Mouse (Mus musculus): ENCODE data around the gene Sf3b1. TPM values are rescaled to one million over a fixed set of nuclear protein-coding genes. Genes with fewer than 3 reads are reported as not detected.
"Not testable (repeated sequence)": the region's sequence is repeated elsewhere in the genome, so short reads cannot be mapped to it uniquely, and the experiment has no call there.

Sf3b1 gene
- polyA plus RNA-seq, 1 experiment from 2014 or later: 395 TPM

DNA sequence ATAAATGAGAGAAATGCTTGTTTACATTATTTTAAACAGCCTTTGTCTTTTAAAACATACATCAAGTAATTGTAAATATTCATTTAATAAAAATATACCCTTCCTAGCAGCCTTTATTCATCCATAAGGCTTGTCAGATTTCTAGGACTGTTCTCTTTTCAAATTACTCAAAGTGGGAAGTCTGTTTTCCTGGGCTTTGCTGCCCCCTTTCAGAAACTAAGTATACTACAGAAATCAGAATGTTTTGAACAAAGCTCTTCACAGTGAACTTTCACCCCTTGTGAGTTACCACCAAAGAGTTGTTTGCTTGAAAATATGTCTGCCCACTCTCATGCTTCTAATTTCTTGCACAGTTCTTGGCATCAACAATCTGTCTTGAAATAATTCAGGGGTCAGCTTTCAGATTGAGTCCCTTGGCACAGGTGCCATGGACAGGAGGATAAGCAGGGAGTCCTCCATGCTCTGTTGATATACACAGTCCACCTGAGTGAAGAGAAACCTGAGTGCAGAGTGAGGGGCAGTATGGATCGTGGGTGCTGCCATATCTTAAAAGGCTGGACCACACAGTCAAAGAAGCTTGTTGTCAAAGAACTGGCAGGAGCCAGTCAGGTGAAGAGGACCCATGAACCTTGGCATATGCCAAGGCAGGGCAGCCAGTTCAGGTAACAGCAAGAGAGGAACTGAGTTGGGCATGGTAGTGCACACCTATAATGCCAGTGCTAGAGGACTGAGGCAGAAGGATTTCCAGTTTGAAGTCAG lies 47.9 kb downstream of the Sf3b1 start:
- H3K4me3 ChIP-seq (replicated peaks; ENCODE audit: low read depth, low read length): no peak overlapping the region
- H3K9ac ChIP-seq (replicated peaks; ENCODE audit: low read length): no peak overlapping the region
- DNase-seq (peak; percentile 78), ATAC-seq (ENCODE audit: low FRiP score, low TSS enrichment) (no peak; the same call in 1 of the 2 replicates)
- H3K4me2 ChIP-seq (ENCODE audit: low read length): no peak overlapping the region
- 68% methylated on average over 1 of the region's 1 CpGs for WGBS
- H3K27ac ChIP-seq (replicated peaks; ENCODE audit: low read depth, low read length): no peak overlapping the region
- no peaks in the 10 kb centered on the region for H3K9me3 ChIP-seq (ENCODE audit: control insufficient read depth, low read length)
- H3K36me3 ChIP-seq (ENCODE audit: control insufficient read depth, insufficient read depth, low read length): peaks cover 9% of the 10 kb centered on the region; the same call in 1 of the 2 replicates
- no peaks in the 10 kb centered on the region for H3K27me3 ChIP-seq (ENCODE audit: control insufficient read depth, insufficient read depth, low read length)
- H3K4me1 ChIP-seq (ENCODE audit: control insufficient read depth, insufficient read depth, low read length): no peaks in the 10 kb centered on the region

DNA sequence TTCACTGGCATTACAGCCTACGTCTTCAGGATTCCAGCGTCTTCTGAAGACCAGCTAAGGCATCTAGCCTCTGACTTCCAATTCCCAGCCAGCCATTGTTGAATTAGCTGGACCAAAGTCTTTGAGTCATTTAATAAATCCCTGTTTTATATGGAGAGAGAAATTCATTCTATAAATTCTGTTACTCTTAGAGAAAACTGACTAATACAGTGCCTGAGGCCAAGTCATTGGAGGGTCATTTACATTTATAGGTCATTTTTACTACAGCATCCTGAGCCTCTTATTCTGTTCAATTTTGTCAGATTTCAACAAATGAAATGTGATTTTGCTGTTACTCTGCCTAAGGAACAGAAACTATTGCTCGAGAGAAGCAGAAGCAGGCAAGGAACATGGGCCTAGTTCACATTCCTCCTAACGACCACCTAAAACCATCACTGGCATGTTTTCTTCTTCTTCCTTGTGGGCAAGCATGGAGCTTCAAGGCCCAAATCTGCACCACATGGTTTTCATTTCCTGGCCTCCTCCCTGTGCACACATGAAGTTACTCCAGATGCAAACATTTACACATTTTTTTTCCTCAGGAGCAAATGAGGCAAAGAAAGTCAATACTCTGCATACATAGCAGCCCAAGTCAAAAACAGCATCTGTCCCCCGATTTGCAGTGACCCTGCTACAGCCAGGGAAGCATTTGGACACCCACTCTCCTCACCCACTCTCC lies 55.4 kb downstream of the Sf3b1 start:
- Histone ChIP-seq H3K4me1 (ENCODE audit: control insufficient read depth, insufficient read depth, low read length) (no peaks in the 10 kb centered on the region), H3K9me3 (ENCODE audit: control insufficient read depth, low read length) (no peaks in the 10 kb centered on the region), H3K9ac (replicated peaks; ENCODE audit: low read length) (no peak overlapping the region), H3K36me3 (ENCODE audit: control insufficient read depth, insufficient read depth, low read length) (no peaks in the 10 kb centered on the region), H3K27me3 (ENCODE audit: control insufficient read depth, insufficient read depth, low read length) (no peaks in the 10 kb centered on the region), H3K27ac (replicated peaks; ENCODE audit: low read depth, low read length) (no peak overlapping the region), H3K4me3 (replicated peaks; ENCODE audit: low read depth, low read length) (no peak overlapping the region), H3K4me2 (ENCODE audit: low read length) (no peak overlapping the region)
- ATAC-seq (ENCODE audit: low FRiP score, low TSS enrichment) (no peak), DNase-seq (no peak)
- 87% methylated on average over 5 of the region's 5 CpGs for WGBS

DNA sequence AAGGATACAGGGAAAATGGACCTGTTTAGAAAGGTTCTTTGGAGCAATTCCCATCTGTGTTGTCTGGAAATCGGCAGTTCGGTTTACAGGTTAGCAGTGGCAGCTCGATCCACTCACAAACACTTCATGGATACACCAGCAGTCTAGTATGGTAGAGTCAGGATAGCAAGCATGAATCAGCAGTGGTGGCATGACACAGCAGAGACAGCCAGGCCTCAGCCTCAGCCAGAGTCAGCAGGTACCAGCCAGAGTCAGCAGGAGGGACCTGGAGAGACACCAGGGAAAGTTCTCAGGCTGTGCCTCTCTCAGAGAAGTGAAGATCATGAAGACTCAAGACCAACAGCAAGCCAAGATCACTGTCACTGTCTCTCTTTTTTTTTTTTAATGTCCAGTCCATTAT lies 60.4 kb downstream of the Sf3b1 start:
- Histone ChIP-seq H3K27me3 (ENCODE audit: control insufficient read depth, insufficient read depth, low read length) (no peaks in the 10 kb centered on the region), H3K36me3 (ENCODE audit: control insufficient read depth, insufficient read depth, low read length) (no peaks in the 10 kb centered on the region), H3K4me1 (ENCODE audit: control insufficient read depth, insufficient read depth, low read length) (no peaks in the 10 kb centered on the region), H3K9ac (replicated peaks; ENCODE audit: low read length) (no peak overlapping the region), H3K4me2 (ENCODE audit: low read length) (no peak overlapping the region), H3K9me3 (ENCODE audit: control insufficient read depth, low read length) (no peaks in the 10 kb centered on the region), H3K27ac (replicated peaks; ENCODE audit: low read depth, low read length) (no peak overlapping the region), H3K4me3 (replicated peaks; ENCODE audit: low read depth, low read length) (no peak overlapping the region)
- WGBS: 98% methylated on average over 3 of the region's 3 CpGs
- ATAC-seq (ENCODE audit: low FRiP score, low TSS enrichment): no peak
- DNase-seq: no peak

DNA sequence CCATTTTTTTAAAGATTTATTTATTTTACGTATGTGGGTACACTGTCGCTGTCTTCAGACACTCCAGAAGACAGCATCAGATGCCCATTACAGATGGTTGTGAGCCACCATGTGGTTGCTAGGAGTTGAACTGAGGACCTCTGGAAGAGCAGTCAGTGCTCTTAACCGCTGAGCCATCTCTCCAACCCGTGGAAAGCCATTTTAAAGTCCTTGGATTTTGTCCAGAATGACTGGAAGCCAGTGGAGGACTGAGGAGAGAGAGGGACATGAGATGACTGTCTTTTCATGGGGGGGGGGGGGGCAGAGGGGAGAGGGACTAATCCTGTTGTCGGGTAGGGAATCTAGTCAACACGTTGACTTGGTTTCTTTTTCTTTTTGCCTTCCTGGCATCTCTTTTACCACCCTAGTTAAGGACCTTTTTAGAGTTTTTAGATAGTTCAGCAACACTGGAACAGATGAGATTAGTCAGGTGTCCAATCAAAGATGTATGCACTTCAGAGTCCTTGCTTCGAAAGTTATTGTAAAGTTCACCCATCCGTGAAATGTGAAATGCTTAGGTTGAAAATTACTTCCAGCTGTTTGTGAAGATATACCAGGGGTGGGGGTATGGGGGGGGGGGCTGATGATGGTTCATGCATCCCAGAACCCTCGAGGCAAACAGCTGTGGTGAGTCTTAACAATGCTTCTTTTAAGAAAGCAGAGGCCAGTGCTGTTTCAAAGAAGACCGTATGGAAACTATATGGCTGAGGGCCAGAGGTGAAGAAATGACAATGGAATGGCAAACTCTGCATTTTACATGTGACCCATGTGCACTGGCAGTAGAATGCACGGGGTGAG lies 61.9 kb downstream of the Sf3b1 start:
- Histone ChIP-seq H3K27ac (replicated peaks; ENCODE audit: low read depth, low read length) (no peak overlapping the region), H3K4me1 (ENCODE audit: control insufficient read depth, insufficient read depth, low read length) (no peaks in the 10 kb centered on the region), H3K9me3 (ENCODE audit: control insufficient read depth, low read length) (no peaks in the 10 kb centered on the region), H3K27me3 (ENCODE audit: control insufficient read depth, insufficient read depth, low read length) (no peaks in the 10 kb centered on the region), H3K4me3 (replicated peaks; ENCODE audit: low read depth, low read length) (no peak overlapping the region), H3K9ac (replicated peaks; ENCODE audit: low read length) (no peak overlapping the region), H3K4me2 (ENCODE audit: low read length) (no peak overlapping the region), H3K36me3 (ENCODE audit: control insufficient read depth, insufficient read depth, low read length) (no peaks in the 10 kb centered on the region)
- 62% methylated on average over 11 of the region's 11 CpGs for WGBS
- ATAC-seq (ENCODE audit: low FRiP score, low TSS enrichment) (no peak), DNase-seq (no peak)

DNA sequence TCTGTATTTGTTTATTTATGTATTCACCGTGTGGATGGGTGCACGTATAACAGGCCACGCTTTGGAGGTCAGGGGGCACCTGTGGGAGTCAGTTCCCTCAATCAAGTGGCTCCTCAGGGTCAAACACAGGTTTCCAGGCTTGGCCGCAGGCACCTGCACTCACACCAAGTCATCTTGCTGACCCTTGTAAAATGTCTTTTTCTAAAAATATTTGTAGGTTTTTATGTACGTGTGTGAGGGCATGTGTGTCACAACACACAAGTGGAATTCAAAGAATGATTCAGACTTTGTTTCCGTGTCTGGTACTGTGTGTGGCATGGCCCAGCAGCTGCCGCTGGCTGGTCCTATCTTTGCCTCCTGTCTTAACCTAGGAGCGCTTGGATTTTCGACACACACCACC lies 65.6 kb downstream of the Sf3b1 start:
- Histone ChIP-seq H3K27me3 (ENCODE audit: control insufficient read depth, insufficient read depth, low read length) (no peaks in the 10 kb centered on the region), H3K9ac (replicated peaks; ENCODE audit: low read length) (no peak overlapping the region), H3K27ac (replicated peaks; ENCODE audit: low read depth, low read length) (no peak overlapping the region), H3K36me3 (ENCODE audit: control insufficient read depth, insufficient read depth, low read length) (no peaks in the 10 kb centered on the region), H3K4me2 (ENCODE audit: low read length) (no peak overlapping the region), H3K4me3 (replicated peaks; ENCODE audit: low read depth, low read length) (no peak overlapping the region), H3K4me1 (ENCODE audit: control insufficient read depth, insufficient read depth, low read length) (no peaks in the 10 kb centered on the region), H3K9me3 (ENCODE audit: control insufficient read depth, low read length) (no peaks in the 10 kb centered on the region)
- ATAC-seq (ENCODE audit: low FRiP score, low TSS enrichment) (no peak), DNase-seq (no peak)
- WGBS: 92% methylated on average over 9 of the region's 9 CpGs

DNA sequence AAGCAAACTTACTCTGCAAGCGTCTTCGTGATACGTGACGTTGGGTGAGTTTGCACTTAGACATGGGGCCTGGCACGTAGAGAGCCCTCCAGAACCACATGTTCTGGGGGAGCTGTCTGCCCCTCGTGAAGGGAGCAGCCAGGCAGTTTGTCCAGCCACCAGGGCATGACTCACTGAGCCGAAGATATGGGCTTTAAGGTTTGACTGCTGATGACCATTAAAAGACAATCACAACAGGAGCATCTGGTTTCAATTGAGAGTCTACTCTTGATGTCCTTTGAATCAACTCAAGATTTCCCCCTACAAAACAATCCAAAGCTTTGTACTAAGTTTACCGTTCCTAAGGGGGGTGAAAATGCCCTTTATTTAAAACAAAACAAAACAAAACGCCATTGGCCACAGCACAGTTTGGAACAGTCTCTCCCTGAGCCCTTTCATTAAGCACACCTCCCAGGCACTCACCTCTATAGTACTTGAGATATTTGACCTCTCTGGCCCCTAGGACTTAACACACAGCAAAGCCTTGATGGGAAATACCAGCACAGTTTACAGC lies 66.6 kb downstream of the Sf3b1 start:
- Histone ChIP-seq H3K4me1 (ENCODE audit: control insufficient read depth, insufficient read depth, low read length) (no peaks in the 10 kb centered on the region), H3K27ac (replicated peaks; ENCODE audit: low read depth, low read length) (no peak overlapping the region), H3K4me2 (ENCODE audit: low read length) (no peak overlapping the region), H3K9ac (replicated peaks; ENCODE audit: low read length) (no peak overlapping the region), H3K27me3 (ENCODE audit: control insufficient read depth, insufficient read depth, low read length) (no peaks in the 10 kb centered on the region), H3K4me3 (replicated peaks; ENCODE audit: low read depth, low read length) (no peak overlapping the region), H3K9me3 (ENCODE audit: control insufficient read depth, low read length) (no peaks in the 10 kb centered on the region), H3K36me3 (ENCODE audit: control insufficient read depth, insufficient read depth, low read length) (no peaks in the 10 kb centered on the region)
- WGBS: 78% methylated on average over 9 of the region's 9 CpGs
- ATAC-seq (ENCODE audit: low FRiP score, low TSS enrichment) (no peak), DNase-seq (no peak)

DNA sequence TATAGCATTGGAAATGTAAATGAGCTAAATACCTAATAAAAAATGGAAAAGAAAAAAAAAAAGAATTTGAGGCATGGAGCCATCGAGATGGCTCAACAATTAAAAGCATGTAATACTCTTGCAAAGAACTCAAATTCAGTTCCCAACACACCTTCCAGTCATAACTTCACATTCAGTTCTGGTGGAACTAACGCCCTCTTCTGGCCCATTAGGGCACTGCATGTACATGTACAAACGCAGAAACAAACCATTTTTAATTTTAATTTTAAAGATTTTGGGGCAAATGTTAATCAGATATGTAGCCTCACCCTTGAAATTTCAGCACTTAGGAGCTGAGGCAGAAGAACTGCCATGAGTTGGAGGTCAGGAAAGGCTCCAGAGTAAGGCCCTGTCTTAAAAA lies 68.8 kb downstream of the Sf3b1 start:
- no peak for ATAC-seq (ENCODE audit: low FRiP score, low TSS enrichment)

DNA sequence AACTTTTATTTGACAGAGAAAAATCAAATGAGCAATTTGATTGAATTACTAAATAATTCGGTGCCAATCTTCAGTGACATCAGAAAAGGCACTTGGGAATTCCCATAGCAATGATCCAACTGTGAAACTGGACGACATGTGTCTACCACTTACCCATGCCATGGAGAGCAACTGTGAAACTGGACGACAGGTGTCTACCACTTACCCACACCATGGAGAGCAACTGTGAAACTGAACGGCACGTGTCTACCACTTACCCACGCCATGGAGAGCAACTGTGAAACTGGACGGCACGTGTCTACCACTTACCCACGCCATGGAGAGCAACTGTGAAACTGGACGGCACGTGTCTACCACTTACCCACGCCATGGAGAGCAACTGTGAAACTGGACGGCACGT lies 70.3 kb downstream of the Sf3b1 start:
- not testable (repeated sequence) for ATAC-seq (ENCODE audit: low FRiP score, low TSS enrichment); H3K27me3 ChIP-seq (ENCODE audit: control insufficient read depth, insufficient read depth, low read length); H3K9me3 ChIP-seq (ENCODE audit: control insufficient read depth, low read length); H3K4me2 ChIP-seq (ENCODE audit: low read length); H3K27ac ChIP-seq (replicated peaks; ENCODE audit: low read depth, low read length); H3K9ac ChIP-seq (replicated peaks; ENCODE audit: low read length); H3K4me1 ChIP-seq (ENCODE audit: control insufficient read depth, insufficient read depth, low read length); H3K4me3 ChIP-seq (replicated peaks; ENCODE audit: low read depth, low read length); DNase-seq; H3K36me3 ChIP-seq (ENCODE audit: control insufficient read depth, insufficient read depth, low read length)
- 93% methylated on average over 10 of the region's 14 CpGs for WGBS

More for the DNA sequence above, 68.8 kb downstream of the Sf3b1 start:
- Histone ChIP-seq H3K9ac (replicated peaks; ENCODE audit: low read length) (no peak overlapping the region), H3K9me3 (ENCODE audit: control insufficient read depth, low read length) (no peaks in the 10 kb centered on the region), H3K4me1 (ENCODE audit: control insufficient read depth, insufficient read depth, low read length) (no peaks in the 10 kb centered on the region), H3K4me2 (ENCODE audit: low read length) (no peak overlapping the region), H3K27me3 (ENCODE audit: control insufficient read depth, insufficient read depth, low read length) (no peaks in the 10 kb centered on the region), H3K27ac (replicated peaks; ENCODE audit: low read depth, low read length) (no peak overlapping the region), H3K4me3 (replicated peaks; ENCODE audit: low read depth, low read length) (no peak overlapping the region), H3K36me3 (ENCODE audit: control insufficient read depth, insufficient read depth, low read length) (no peaks in the 10 kb centered on the region)
- no peak for DNase-seq
- 71% methylated on average over 3 of the region's 3 CpGs for WGBS
